Mouse (Mus musculus) intestine, embryonic 15.5 days (tissue): Measurements from ENCODE around the gene Zgpat. TPM values are rescaled to one million over a fixed set of nuclear protein-coding genes. Genes with fewer than 3 reads are reported as not detected.

Source experiments
- ATAC-seq: fragments of 200-750 bp; cut with Nextera tagmentation; 2 replicates; pipeline ENCODE4 v1.8.0; 2017; ENCODE audit warnings: moderate TSS enrichment, moderate library complexity
- H3K27ac ChIP-seq: fragments of 300-500 bp; sonication (generic); 2 replicates; pipeline ENCODE4 v1.5.1; 2015; ENCODE audit warnings: mild to moderate bottlenecking, inconsistent platforms
- H3K27me3 ChIP-seq: fragments of 300-500 bp; sonication (generic); replicated peaks from 2 replicates; pipeline ENCODE4 v1.6.1; 2015; ENCODE audit warnings: inconsistent platforms
- H3K36me3 ChIP-seq: fragments of 300-500 bp; sonication (generic); 2 replicates; pipeline ENCODE4 v1.6.1; 2015; ENCODE audit warnings: inconsistent platforms
- H3K4me1 ChIP-seq: fragments of 300-500 bp; sonication (generic); replicated peaks from 2 replicates; pipeline ENCODE4 v1.6.1; 2015; ENCODE audit warnings: inconsistent platforms
- H3K4me2 ChIP-seq: fragments of 300-500 bp; sonication (generic); replicated peaks from 2 replicates; pipeline ENCODE4 v1.6.1; 2015; ENCODE audit warnings: mild to moderate bottlenecking, inconsistent platforms
- H3K4me3 ChIP-seq: fragments of 300-500 bp; sonication (generic); replicated peaks from 2 replicates; pipeline ENCODE4 v1.5.1; 2015; ENCODE audit warnings: inconsistent platforms
- H3K9ac ChIP-seq: fragments of 300-500 bp; sonication (generic); 2 replicates; pipeline ENCODE4 v1.6.1; 2015; ENCODE audit warnings: inconsistent platforms
- H3K9me3 ChIP-seq: fragments of 300-500 bp; sonication (generic); 2 replicates; pipeline ENCODE4 v1.6.1; 2016; ENCODE audit warnings: inconsistent platforms
- WGBS: fragments of 180-500 bp; shearing (Covaris S2); methylation state at CpG from one replicate; pipeline ENCODE4 v1.1.7; 2015; 5-methylcytosine and 5-hydroxymethylcytosine counted together
- polyA plus RNA-seq: library from polyadenylated mRNA; unstranded; fragments of >200 nt; fragmentation: Nextera tagmentation; extraction: Ambion mirVana; gene quantifications from 2 replicates; pipeline ENCODE4 v1.2.1, GENCODE M21; 2015

The Zgpat gene
- polyA plus RNA-seq, 1 experiment from 2014 or later: 35.7 TPM

GRCm38 (mm10) chr2:181419359-181419758 is 54.6 kb downstream of the Zgpat start:
- no peak overlapping the region for H3K27ac ChIP-seq
- no peaks in the 10 kb centered on the region for H3K4me1 ChIP-seq
- H3K9ac ChIP-seq: no peak overlapping the region
- H3K9me3 ChIP-seq: no peaks in the 10 kb centered on the region
- WGBS: 80% methylated on average over 7 of the region's 7 CpGs
- no peak overlapping the region for H3K4me2 ChIP-seq
- ATAC-seq: no peak
- H3K4me3 ChIP-seq: no peak overlapping the region
- no peaks in the 10 kb centered on the region; the same call in 1 of the 2 replicates for H3K36me3 ChIP-seq
- no peaks in the 10 kb centered on the region for H3K27me3 ChIP-seq

DNA sequence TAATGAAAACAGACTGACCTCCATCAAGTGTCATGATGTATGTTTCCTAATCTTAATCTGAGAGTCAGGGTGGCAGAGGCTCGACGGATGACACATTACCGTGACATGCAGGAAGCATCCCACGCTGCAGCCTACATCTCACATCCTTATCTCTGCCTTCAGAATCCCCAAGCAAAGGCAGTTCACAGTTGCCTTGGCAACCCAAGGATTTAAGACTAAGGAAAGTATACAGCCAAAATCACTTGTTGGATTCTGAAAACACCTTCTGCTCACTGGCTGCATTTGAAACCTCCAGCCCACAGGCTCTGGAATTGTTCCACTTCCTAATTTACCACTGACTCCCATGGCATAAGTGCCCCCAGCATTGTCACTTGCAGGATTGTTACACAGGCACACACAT is 55.7 kb downstream of the Zgpat start:
- 71% methylated on average over 4 of the region's 4 CpGs for WGBS
- H3K9me3 ChIP-seq: no peaks in the 10 kb centered on the region
- no peak overlapping the region for H3K4me2 ChIP-seq
- no peak overlapping the region for H3K4me3 ChIP-seq
- ATAC-seq: no peak
- H3K27ac ChIP-seq: no peak overlapping the region
- H3K4me1 ChIP-seq: no peaks in the 10 kb centered on the region
- H3K9ac ChIP-seq: no peak overlapping the region
- no peaks in the 10 kb centered on the region for H3K27me3 ChIP-seq
- no peaks in the 10 kb centered on the region; the same call in 1 of the 2 replicates for H3K36me3 ChIP-seq

- H3K4me3 ChIP-seq: no peak overlapping the region
- WGBS: 73% methylated on average over 4 of the region's 4 CpGs
- H3K9ac ChIP-seq: no peak overlapping the region
- H3K27ac ChIP-seq: no peak overlapping the region
- H3K4me2 ChIP-seq: no peak overlapping the region
- H3K36me3 ChIP-seq: no peaks in the 10 kb centered on the region; the same call in 1 of the 2 replicates
- no peaks in the 10 kb centered on the region for H3K4me1 ChIP-seq
- no peaks in the 10 kb centered on the region for H3K27me3 ChIP-seq
- H3K9me3 ChIP-seq: no peaks in the 10 kb centered on the region
- no peak for ATAC-seq
These were observed 56.3 kb downstream of the Zgpat start for GRCm38 (mm10) chr2:181420903-181421638.

GRCm38 (mm10) chr2:181423834-181424233 is 59.1 kb downstream of the Zgpat start:
- WGBS: 81% methylated on average over 9 of the region's 9 CpGs
- H3K27ac ChIP-seq: no peak overlapping the region
- no peak for ATAC-seq

More at GRCm38 (mm10) chr2:181423834-181424233, 59.1 kb downstream of the Zgpat start:
- Histone ChIP-seq H3K4me3 (no peak overlapping the region), H3K4me2 (no peak overlapping the region), H3K9ac (no peak overlapping the region), H3K27me3 (no peaks in the 10 kb centered on the region), H3K9me3 (no peaks in the 10 kb centered on the region), H3K4me1 (no peaks in the 10 kb centered on the region), H3K36me3 (no peaks in the 10 kb centered on the region; the same call in 1 of the 2 replicates)

Other genes starting within 250 kb of the Zgpat start
- gene Kcnq2, start 229.6 kb upstream of the Zgpat start, polyA plus RNA-seq: 1.3 and 1.5 TPM in 2 replicates
- 0.10 and 0.26 TPM in 2 replicates for gene Eef1a2, start 207.9 kb upstream of the Zgpat start, polyA plus RNA-seq
- gene Ppdpf, start 177.7 kb upstream of the Zgpat start, polyA plus RNA-seq: 264 and 275 TPM in 2 replicates
- gene Ptk6, start 162.1 kb upstream of the Zgpat start, polyA plus RNA-seq: 0.14 and 0.21 TPM in 2 replicates
- 0.05 TPM in 1 of 2 replicates, not detected in the other for gene Srms, start 151.7 kb upstream of the Zgpat start, polyA plus RNA-seq
- not detected in 2 replicates for gene Fndc11, start 144.9 kb upstream of the Zgpat start, polyA plus RNA-seq
- 2.2 and 2.8 TPM in 2 replicates for gene Helz2, start 122.9 kb upstream of the Zgpat start, polyA plus RNA-seq
- gene Gmeb2, start 76.9 kb upstream of the Zgpat start, polyA plus RNA-seq: 11.3 and 13.2 TPM in 2 replicates
- gene Stmn3, start 50.4 kb upstream of the Zgpat start, polyA plus RNA-seq: 44.0 and 44.1 TPM in 2 replicates
- 30.3 and 32.8 TPM in 2 replicates for gene Rtel1, start 45.2 kb upstream of the Zgpat start, polyA plus RNA-seq
- gene Arfrp1, start 476 bp downstream of the Zgpat start, polyA plus RNA-seq: 55.4 and 58.3 TPM in 2 replicates
- 17.1 and 19.4 TPM in 2 replicates for gene Lime1, start 15.2 kb downstream of the Zgpat start, polyA plus RNA-seq
- gene Zbtb46, start 94.5 kb downstream of the Zgpat start, polyA plus RNA-seq: 7.2 and 7.4 TPM in 2 replicates
- 0.18 and 0.30 TPM in 2 replicates for gene Abhd16b, start 128.3 kb downstream of the Zgpat start, polyA plus RNA-seq
- gene Tpd52l2, start 132.2 kb downstream of the Zgpat start, polyA plus RNA-seq: 133 and 140 TPM in 2 replicates
- 74.5 and 76.4 TPM in 2 replicates for gene Dnajc5, start 155.6 kb downstream of the Zgpat start, polyA plus RNA-seq
- gene Uckl1, start 220.0 kb downstream of the Zgpat start, polyA plus RNA-seq: 57.4 and 64.7 TPM in 2 replicates
- gene Prpf6, start 226.9 kb downstream of the Zgpat start, polyA plus RNA-seq: 50.5 and 51.9 TPM in 2 replicates
- 32.0 and 34.2 TPM in 2 replicates for gene Zfp512b, start 227.9 kb downstream of the Zgpat start, polyA plus RNA-seq
- 22.3 and 22.7 TPM in 2 replicates for gene Samd10, start 234.3 kb downstream of the Zgpat start, polyA plus RNA-seq